Mouse (Mus musculus) v-Abl transformed pro-B cells (cell line): ENCODE results near the gene Hddc3.

Source experiments
- in situ Hi-C, 2 experiments: fragments of 400-800 bp; cut with MboI; formaldehyde crosslinking; loops; one replicate each; pipeline ENCODE4 v1.15.1; 2025; ENCODE audit not compliant: unreplicated experiment in 2 of 2

The Hddc3 gene

GRCm38 (mm10) chr7:80368635-80369421 is 25.9 kb downstream of the Hddc3 start:
- in situ Hi-C loops, result no loop called here

- in situ Hi-C loops, result no loop called here
These were observed 26.6 kb downstream of the Hddc3 start for GRCm38 (mm10) chr7:80369461-80369860.

- in situ Hi-C loops, result loop anchor here (5.0 to 10.0 kb wide), 3 partner anchors 358 to 575 kb away; partner anchors contain the start of gene Mesp1 (in 2 of the 2)
These were observed 27.1 kb downstream of the Hddc3 start for GRCm38 (mm10) chr7:80369967-80370431.

GRCm38 (mm10) chr7:80370649-80371040 is 27.7 kb downstream of the Hddc3 start:
- in situ Hi-C loops, result loop anchor here (5.0 to 10.0 kb wide), 3 partner anchors 358 to 576 kb away; partner anchors contain the start of gene Mesp1 (in 2 of the 2)

GRCm38 (mm10) chr7:80371041-80371751 is 28.3 kb downstream of the Hddc3 start, which contains the start of gene Man2a2:
Man2a2 (minus strand) TSS chr7:80371375.
- in situ Hi-C loops, result loop anchor here (5.0 to 10.0 kb wide), 3 partner anchors 359 to 576 kb away; partner anchors contain the start of gene Mesp1 (in 2 of the 2)

GRCm38 (mm10) chr7:80372166-80372565 is 29.3 kb downstream of the Hddc3 start:
- in situ Hi-C loops, result loop anchor here (5.0 to 10.0 kb wide), 3 partner anchors 360 to 577 kb away; partner anchors contain the start of gene Mesp1 (in 2 of the 2)

GRCm38 (mm10) chr7:80372667-80373066 is 29.8 kb downstream of the Hddc3 start:
- in situ Hi-C loops, result loop anchor here (5.0 to 10.0 kb wide), 3 partner anchors 360 to 578 kb away; partner anchors contain the start of gene Mesp1 (in 2 of the 2)

GRCm38 (mm10) chr7:80373352-80373751 is 30.4 kb downstream of the Hddc3 start:
- in situ Hi-C loops, result loop anchor here (5.0 to 10.0 kb wide), 3 partner anchors 361 to 579 kb away; partner anchors contain the start of gene Mesp1 (in 2 of the 2)

- in situ Hi-C loops, result loop anchor here (5.0 to 10.0 kb wide), 3 partner anchors 362 to 579 kb away; partner anchors contain the start of gene Mesp1 (in 2 of the 2)
These were observed 30.9 kb downstream of the Hddc3 start for GRCm38 (mm10) chr7:80373850-80374249.

- in situ Hi-C loops, result loop anchor here (5.0 to 10.0 kb wide), 3 partner anchors 362 to 579 kb away; partner anchors contain the start of gene Mesp1 (in 2 of the 2)
These were observed 31.4 kb downstream of the Hddc3 start for GRCm38 (mm10) chr7:80374280-80374679.

GRCm38 (mm10) chr7:80374733-80375132 is 31.8 kb downstream of the Hddc3 start:
- in situ Hi-C loops, result loop anchor here (5.0 to 25.0 kb wide), 7 partner anchors 32 to 580 kb away; partner anchors contain the start of genes Hddc3 (in 2 of the 2), Mesp1 (in 2 of the 2), Unc45a (in 2 of the 2) and Crtc3 (in 1 of the 2)

- in situ Hi-C loops, result loop anchor here (5.0 to 25.0 kb wide), 6 partner anchors 33 to 581 kb away; partner anchors contain the start of genes Hddc3 (in 2 of the 2), Mesp1 (in 2 of the 2), Unc45a (in 2 of the 2) and Crtc3 (in 1 of the 2)
These were observed 32.6 kb downstream of the Hddc3 start for GRCm38 (mm10) chr7:80375376-80376039.

GRCm38 (mm10) chr7:80376192-80376591 is 33.3 kb downstream of the Hddc3 start:
- in situ Hi-C loops, result loop anchor here (5.0 to 25.0 kb wide), 6 partner anchors 34 to 581 kb away; partner anchors contain the start of genes Hddc3 (in 2 of the 2), Mesp1 (in 2 of the 2), Unc45a (in 2 of the 2) and Crtc3 (in 1 of the 2)

- in situ Hi-C loops, result loop anchor here (5.0 to 25.0 kb wide), 6 partner anchors 35 to 583 kb away; partner anchors contain the start of genes Hddc3 (in 2 of the 2), Mesp1 (in 2 of the 2), Unc45a (in 2 of the 2) and Crtc3 (in 1 of the 2)
These were observed 34.6 kb downstream of the Hddc3 start for GRCm38 (mm10) chr7:80377471-80377870.

GRCm38 (mm10) chr7:80379531-80379930 is 36.6 kb downstream of the Hddc3 start:
- in situ Hi-C loops, result loop anchor here (5.0 to 25.0 kb wide), 6 partner anchors 37 to 585 kb away; partner anchors contain the start of genes Hddc3 (in 2 of the 2), Mesp1 (in 2 of the 2), Unc45a (in 2 of the 2) and Crtc3 (in 1 of the 2)

GRCm38 (mm10) chr7:80382919-80383318 is 40.0 kb downstream of the Hddc3 start:
- in situ Hi-C loops, result loop anchor here (10.0 to 25.0 kb wide), 3 partner anchors 172 to 342 kb away; partner anchors contain the start of gene Crtc3 (in 1 of the 2)

- in situ Hi-C loops, result loop anchor here (5.0 to 25.0 kb wide), 6 partner anchors 168 to 466 kb away; partner anchors contain the start of gene Crtc3 (in 1 of the 2)
These were observed 43.5 kb downstream of the Hddc3 start for GRCm38 (mm10) chr7:80386235-80386930.

GRCm38 (mm10) chr7:80387033-80387632 is 44.2 kb downstream of the Hddc3 start:
- in situ Hi-C loops, result loop anchor here (5.0 to 25.0 kb wide), 6 partner anchors 168 to 465 kb away; partner anchors contain the start of gene Crtc3 (in 1 of the 2)
